24 mouse cellular contexts compared by ENCODE assay signal in the genomic region with DNA sequence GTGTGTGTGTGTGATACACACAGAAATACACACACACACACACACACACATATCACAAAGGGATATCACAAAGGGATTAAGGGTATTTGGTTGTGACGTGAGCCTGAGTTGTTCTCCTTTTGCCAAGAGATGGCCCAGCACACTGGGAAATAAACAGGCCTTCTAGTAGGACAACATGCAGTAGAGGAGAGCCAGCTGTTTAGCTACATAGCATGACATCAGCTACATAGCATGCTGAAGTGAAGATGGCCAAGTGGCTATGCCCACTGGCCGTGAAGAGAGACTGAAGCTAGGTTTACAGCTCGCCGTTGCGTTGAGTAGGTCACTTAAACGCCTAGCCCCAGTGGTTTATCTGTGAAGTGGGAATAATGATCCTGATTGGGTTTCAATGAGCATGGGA.
"Had no signal": no experiment of that assay in that cellular context is flagged by ENCODE, and none has a peak within 500 bp of the region (broad histone marks: within the 10 kb centered on the region; RNA-seq: fewer than 3 reads in every experiment).

No protein-coding gene starts in this region.

- DNase-seq: forebrain, postnatal 0 days; gastrocnemius, postnatal 14 days; gastrocnemius, postnatal 36 days; heart, adult 18-20 months; heart, postnatal 14 days; heart, postnatal 36 days; kidney, adult 11 months; kidney, adult 2 months; kidney, adult 9 months; kidney, postnatal 14 days; kidney, postnatal 36 days; layer of hippocampus, adult 9-11 months; layer of hippocampus, postnatal 36 days; left cerebral cortex, postnatal 4 days had no signal

- H3K27ac ChIP-seq: heart, embryonic 10.5 days; heart, embryonic 13.5 days; heart, embryonic 15.5 days; hindbrain, embryonic 13.5 days; hindbrain, embryonic 15.5 days; hindbrain, postnatal 0 days; kidney, embryonic 15.5 days; limb, embryonic 13.5 days; limb, embryonic 15.5 days had no signal

- H3K4me2 ChIP-seq: heart, embryonic 13.5 days; heart, embryonic 15.5 days; hindbrain, embryonic 13.5 days; hindbrain, embryonic 15.5 days; kidney, embryonic 15.5 days; limb, embryonic 13.5 days; limb, embryonic 15.5 days had no signal

- ATAC-seq: forebrain, postnatal 0 days; hindbrain, postnatal 0 days; intestine, embryonic 16.5 days had no signal

- H3K4me1 ChIP-seq: heart, embryonic 10.5 days; heart, embryonic 15.5 days; hindbrain, embryonic 15.5 days; kidney, embryonic 15.5 days; limb, embryonic 13.5 days; limb, embryonic 15.5 days had no signal

- H3K4me3 ChIP-seq: heart, embryonic 10.5 days; heart, embryonic 13.5 days; heart, embryonic 15.5 days; hindbrain, embryonic 13.5 days; hindbrain, embryonic 15.5 days; kidney, embryonic 15.5 days; limb, embryonic 13.5 days; limb, embryonic 15.5 days had no signal

- H3K27me3 ChIP-seq: hindbrain, embryonic 15.5 days; kidney, embryonic 15.5 days; limb, embryonic 13.5 days; limb, embryonic 15.5 days had no signal

- H3K9me3 ChIP-seq: heart, embryonic 10.5 days; heart, embryonic 13.5 days; heart, embryonic 15.5 days; hindbrain, embryonic 13.5 days; hindbrain, embryonic 15.5 days; kidney, embryonic 15.5 days; limb, embryonic 13.5 days; limb, embryonic 15.5 days had no signal

- H3K9ac ChIP-seq: forebrain, postnatal 0 days; heart, embryonic 13.5 days; heart, embryonic 15.5 days; hindbrain, embryonic 13.5 days; hindbrain, embryonic 15.5 days; kidney, embryonic 15.5 days; limb, embryonic 13.5 days; limb, embryonic 15.5 days had no signal

- H3K36me3 ChIP-seq: heart, embryonic 10.5 days; heart, embryonic 13.5 days; heart, embryonic 15.5 days; hindbrain, embryonic 13.5 days; hindbrain, embryonic 15.5 days; kidney, embryonic 15.5 days; limb, embryonic 13.5 days; limb, embryonic 15.5 days had no signal
